Mouse (Mus musculus): ENCODE results near the gene Ksr1.

- TF ChIP-seq CTCF (IDR thresholded peaks at IDR 0.05; ENCODE audit: control insufficient read depth, insufficient read depth, low read length), result no peak
- TF ChIP-seq POLR2A (IDR thresholded peaks at IDR 0.05; ENCODE audit: borderline replicate concordance, control insufficient read depth, low read depth, low read length), result no peak
Observed at GRCm38 (mm10) chr11:79088325-79088724, 57.9 kb downstream of the Ksr1 start.

Data from bone marrow, adult 2 months (tissue).